Mouse (Mus musculus) kidney, adult 2 months (tissue): ENCODE results near the gene Cadm3.
"Not testable (repeated sequence)": the region's sequence is repeated elsewhere in the genome, so short reads cannot be mapped to it uniquely, and the experiment has no call there.

Experiments used
- CTCF ChIP-seq: fragments of 200-500 bp; conservative IDR thresholded peaks from 2 replicates; pipeline ENCODE4 v1.5.1; 2011; ENCODE audit warnings: low read depth, mild to moderate bottlenecking, control low read depth, low read length, moderate library complexity, mixed read lengths; ENCODE audit not compliant: insufficient read depth, insufficient read length
- POLR2A ChIP-seq: fragments of 200-500 bp; IDR thresholded peaks from one replicate; pipeline ENCODE4 v1.6.1; 2011; ENCODE audit warnings: low read depth, low read length, control low read depth

DNA sequence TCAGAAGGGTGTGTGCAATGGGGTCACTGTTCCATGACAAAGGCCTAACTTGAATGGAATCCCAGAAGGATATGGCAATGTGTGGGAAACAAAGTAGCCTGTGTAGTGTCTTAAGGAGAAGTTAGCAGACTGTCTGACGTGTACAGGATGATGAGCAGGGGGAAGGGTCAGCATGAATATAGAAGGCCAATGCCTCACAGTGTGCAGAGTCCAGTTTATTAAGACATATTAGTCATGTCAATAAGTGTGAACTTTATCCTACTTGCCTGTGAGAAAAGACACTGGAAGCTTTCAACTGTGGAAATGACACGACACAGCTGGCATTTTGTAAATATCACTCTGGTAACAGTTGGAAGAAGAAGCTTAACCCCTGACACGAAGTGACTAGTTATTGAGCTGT lies 64.7 kb downstream of the Cadm3 start:
- not testable (repeated sequence) for TF ChIP-seq CTCF, POLR2A
